ENCODE assay signal across 26 mouse cellular contexts in genomic region chr9:116728655-116729054, GRCm38 (mm10).
A peak's percentile ranks its signal among the peaks of the same experiment; 100 is the strongest.
DNase-seq lines count a peak whose midpoint lies in the region; ATAC-seq lines count a peak whose summit lies in the region.
"Had no signal": no experiment of that assay in that cellular context is flagged by ENCODE, and none has a peak within 500 bp of the region (broad histone marks: within the 10 kb centered on the region; RNA-seq: fewer than 3 reads in every experiment).

No protein-coding gene starts in this region.

- whole genome bisulfite sequencing in lung, embryonic 16.5 days = 37% methylated on average over 7 of the region's 7 CpGs
- WGBS in stomach, embryonic 15.5 days = 48% methylated on average over 7 of the region's 7 CpGs
- 84% methylated on average over 7 of the region's 7 CpGs for WGBS in midbrain, embryonic 16.5 days

- peak; percentile 89 for ATAC-seq in lung, embryonic 16.5 days (ENCODE audit: low read depth)
- no peak for ATAC-seq in stomach, embryonic 15.5 days (ENCODE audit: insufficient read depth, low FRiP score, low read depth)
- no peak for ATAC-seq in midbrain, embryonic 16.5 days
- ATAC-seq: forebrain, embryonic 13.5 days; forebrain, embryonic 16.5 days; hindbrain, embryonic 16.5 days; Patski had no signal

- no peaks in the 10 kb centered on the region for H3K9me3 ChIP-seq in lung, embryonic 16.5 days (ENCODE audit: control insufficient read depth, low read length)
- no peaks in the 10 kb centered on the region for H3K9me3 ChIP-seq in stomach, embryonic 15.5 days
- no peaks in the 10 kb centered on the region for H3K9me3 ChIP-seq in midbrain, embryonic 16.5 days (replicated peaks; ENCODE audit: control insufficient read depth, low read length, poor library complexity, severe bottlenecking)
- H3K9me3 ChIP-seq: forebrain, embryonic 10.5 days; forebrain, embryonic 13.5 days; heart, embryonic 12.5 days; heart, embryonic 15.5 days; hindbrain, embryonic 10.5 days; hindbrain, embryonic 13.5 days had no signal

- H3K9ac ChIP-seq in lung, embryonic 16.5 days (ENCODE audit: low read length) = no peak overlapping the region
- no peak overlapping the region for H3K9ac ChIP-seq in stomach, embryonic 15.5 days
- H3K9ac ChIP-seq in midbrain, embryonic 16.5 days (ENCODE audit: low read depth, low read length) = no peak overlapping the region
- H3K9ac ChIP-seq: forebrain, embryonic 13.5 days; heart, embryonic 12.5 days; heart, embryonic 15.5 days; hindbrain, embryonic 13.5 days had no signal

- H3K4me3 ChIP-seq in lung, embryonic 16.5 days (ENCODE audit: low read length) = no peak overlapping the region
- H3K4me3 ChIP-seq in stomach, embryonic 15.5 days (replicated peaks) = no peak overlapping the region
- H3K4me3 ChIP-seq in midbrain, embryonic 16.5 days (ENCODE audit: low read depth, low read length) = no peak overlapping the region
- H3K4me3 ChIP-seq: forebrain, embryonic 10.5 days; forebrain, embryonic 13.5 days; gastrocnemius, adult 2 months; heart, embryonic 12.5 days; heart, embryonic 15.5 days; hindbrain, embryonic 10.5 days; hindbrain, embryonic 13.5 days had no signal

- H3K27ac ChIP-seq in lung, embryonic 16.5 days (ENCODE audit: low read length) = peak overlapping the region; percentile 74
- H3K27ac ChIP-seq in stomach, embryonic 15.5 days = peak overlapping the region; percentile 44; the same call in 1 of the 2 replicates
- H3K27ac ChIP-seq in midbrain, embryonic 16.5 days (ENCODE audit: low read length) = no peak overlapping the region
- H3K27ac ChIP-seq: forebrain, embryonic 10.5 days; forebrain, embryonic 13.5 days; gastrocnemius, adult 2 months; heart, embryonic 15.5 days; hindbrain, embryonic 10.5 days; hindbrain, embryonic 13.5 days had no signal

- no peak overlapping the region for H3K4me2 ChIP-seq in lung, embryonic 16.5 days (ENCODE audit: low read depth, low read length)
- no peak overlapping the region for H3K4me2 ChIP-seq in stomach, embryonic 15.5 days
- no peak overlapping the region for H3K4me2 ChIP-seq in midbrain, embryonic 16.5 days (ENCODE audit: low read length)
- H3K4me2 ChIP-seq: forebrain, embryonic 13.5 days; heart, embryonic 12.5 days; heart, embryonic 15.5 days; hindbrain, embryonic 13.5 days had no signal

- no peaks in the 10 kb centered on the region for H3K27me3 ChIP-seq in lung, embryonic 16.5 days (ENCODE audit: control insufficient read depth, insufficient read depth, low read depth, low read length)
- no peaks in the 10 kb centered on the region for H3K27me3 ChIP-seq in stomach, embryonic 15.5 days (replicated peaks)
- H3K27me3 ChIP-seq in midbrain, embryonic 16.5 days (ENCODE audit: control insufficient read depth, insufficient read depth, low read depth, low read length) = no peaks in the 10 kb centered on the region
- H3K27me3 ChIP-seq: forebrain, embryonic 13.5 days; heart, embryonic 12.5 days; heart, embryonic 15.5 days; hindbrain, embryonic 13.5 days; Patski had no signal

- no peaks in the 10 kb centered on the region for H3K4me1 ChIP-seq in lung, embryonic 16.5 days (replicated peaks; ENCODE audit: control insufficient read depth, insufficient read depth, low read length)
- 0 out of 2 replicates have a peak, but pooled peaks cover 2% of the 10 kb centered on the region for H3K4me1 ChIP-seq in stomach, embryonic 15.5 days
- H3K4me1 ChIP-seq in midbrain, embryonic 16.5 days (ENCODE audit: control insufficient read depth, insufficient read depth, low read length) = no peaks in the 10 kb centered on the region
- H3K4me1 ChIP-seq: forebrain, embryonic 10.5 days; forebrain, embryonic 13.5 days; heart, embryonic 15.5 days; hindbrain, embryonic 10.5 days had no signal

- no peaks in the 10 kb centered on the region for H3K36me3 ChIP-seq in lung, embryonic 16.5 days (ENCODE audit: control insufficient read depth, insufficient read depth, low read length)
- no peaks in the 10 kb centered on the region for H3K36me3 ChIP-seq in stomach, embryonic 15.5 days
- H3K36me3 ChIP-seq in midbrain, embryonic 16.5 days (ENCODE audit: control insufficient read depth, insufficient read depth, low read length) = no peaks in the 10 kb centered on the region
- H3K36me3 ChIP-seq: forebrain, embryonic 10.5 days; heart, embryonic 12.5 days; heart, embryonic 15.5 days; hindbrain, embryonic 10.5 days; hindbrain, embryonic 13.5 days had no signal

- DNase-seq in lung, postnatal 14 days = no peak
- DNase-seq in NIH3T3 (ENCODE audit: low read depth) = peak; percentile 27
- peak; percentile 27 for DNase-seq in lung, postnatal 10 days
- DNase-seq in B cell, adult 2 months = no peak
- DNase-seq: adrenal gland, postnatal 10 days; adrenal gland, postnatal 36 days; cerebellum, adult 18-20 months; cerebellum, adult 9-10 months; cerebellum, postnatal 14 days; gastrocnemius, adult 2 months; gastrocnemius, postnatal 14 days; heart, adult 18-20 months; heart, postnatal 10 days; heart, postnatal 36 days had no signal

Comparison
In these comparisons a context has a peak if more than half of its experiments do, and no peak if none do; other contexts are left out.
1. DNase-seq: peak in NIH3T3 (single experiment) and lung, postnatal 10 days (single experiment); none in lung, postnatal 14 days (single experiment) and B cell, adult 2 months (0 of 2).